17 mouse cellular contexts compared by ENCODE assay signal in the genomic region with DNA sequence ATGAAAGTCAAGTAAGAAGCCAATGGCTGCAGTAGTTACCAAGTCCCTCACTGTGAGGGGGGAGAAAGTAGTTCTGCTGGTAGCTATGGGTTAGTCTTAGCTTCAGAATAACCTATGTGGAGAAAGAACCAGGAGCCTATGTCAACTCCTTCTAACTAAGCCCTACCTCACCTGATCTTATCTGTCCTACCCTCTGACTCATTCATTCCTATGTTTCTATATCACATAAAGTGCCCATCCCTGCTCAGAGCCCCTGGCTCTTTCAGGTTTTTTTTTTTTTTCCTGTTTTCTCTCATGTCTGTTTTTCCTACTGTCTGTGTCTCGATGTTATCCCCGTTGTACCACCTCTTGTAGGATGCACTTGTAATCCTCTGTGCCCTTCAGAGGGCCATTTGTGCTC.
"Had no signal": no experiment of that assay in that cellular context is flagged by ENCODE, and none has a peak within 500 bp of the region (broad histone marks: within the 10 kb centered on the region; RNA-seq: fewer than 3 reads in every experiment).

No protein-coding gene starts in this region.

- H3K36me3 ChIP-seq: liver, embryonic 15.5 days; lung, embryonic 15.5 days; midbrain, embryonic 15.5 days had no signal

- H3K27ac ChIP-seq: liver, embryonic 15.5 days; lung, embryonic 15.5 days; macrophage; midbrain, embryonic 13.5 days; midbrain, embryonic 15.5 days; neural tube, embryonic 12.5 days had no signal

- H3K4me2 ChIP-seq: liver, embryonic 15.5 days; lung, embryonic 15.5 days; midbrain, embryonic 13.5 days; midbrain, embryonic 15.5 days; neural tube, embryonic 12.5 days had no signal

- H3K4me1 ChIP-seq: liver, embryonic 15.5 days; lung, embryonic 15.5 days; megakaryocyte, embryonic 14.5 days; midbrain, embryonic 13.5 days; midbrain, embryonic 15.5 days; neural tube, embryonic 12.5 days had no signal

- H3K27me3 ChIP-seq: liver, embryonic 15.5 days; lung, embryonic 15.5 days; megakaryocyte, embryonic 14.5 days; midbrain, embryonic 13.5 days; midbrain, embryonic 15.5 days; neural tube, embryonic 12.5 days had no signal

- ATAC-seq: liver, postnatal 0 days; lung, postnatal 0 days; midbrain, embryonic 13.5 days; midbrain, embryonic 15.5 days had no signal

- DNase-seq: liver, postnatal 0 days; lung, adult 2 months; lung, postnatal 14 days; lung, postnatal 36 days; right cerebral cortex, postnatal 14 days; spleen, adult 18-20 months; thymus, adult 2 months; thymus, postnatal 25 days; thymus, postnatal 4 days had no signal

- H3K9ac ChIP-seq: liver, embryonic 15.5 days; liver, postnatal 0 days; lung, embryonic 15.5 days; midbrain, embryonic 13.5 days; midbrain, embryonic 15.5 days; neural tube, embryonic 12.5 days had no signal

- H3K9me3 ChIP-seq: liver, embryonic 15.5 days; lung, embryonic 15.5 days; megakaryocyte, embryonic 14.5 days; midbrain, embryonic 13.5 days; midbrain, embryonic 15.5 days; neural tube, embryonic 12.5 days had no signal

- H3K4me3 ChIP-seq: liver, embryonic 15.5 days; lung, embryonic 15.5 days; megakaryocyte, embryonic 14.5 days; midbrain, embryonic 13.5 days; midbrain, embryonic 15.5 days; neural tube, embryonic 12.5 days had no signal
